Mouse (Mus musculus): ENCODE data around the gene Nr2c2.

DNA sequence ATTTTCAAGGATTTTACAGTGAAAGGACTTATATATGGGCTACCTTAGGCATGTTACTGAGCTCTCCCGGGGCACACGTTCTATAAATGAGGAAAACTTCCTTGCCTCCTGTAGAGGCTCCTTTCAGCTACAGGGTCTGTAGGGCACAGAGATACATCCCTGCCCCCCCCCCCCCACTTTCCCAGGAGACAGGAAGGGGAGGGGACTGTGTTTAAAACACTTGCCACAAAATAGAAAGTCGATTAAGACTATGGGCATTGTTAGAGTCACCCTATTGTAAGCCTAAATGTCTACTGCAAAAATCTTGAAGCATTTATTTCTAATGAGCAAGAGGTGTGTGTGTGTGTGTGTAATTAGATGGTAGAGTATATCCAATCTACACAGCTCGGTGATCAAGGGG is 693 bp upstream of the Nr2c2 start:
- TF ChIP-seq POLR2A (IDR thresholded peaks at IDR 0.05; ENCODE audit: extremely low read depth, insufficient read depth, low read length) (no peak), CTCF (IDR thresholded peaks at IDR 0.05; ENCODE audit: low read depth, low read length) (no peak)

Measured in liver, adult 2 months (tissue).